Mouse (Mus musculus): ENCODE measurements around the gene Pus10. TPM values are rescaled to one million over a fixed set of nuclear protein-coding genes. Genes with fewer than 3 reads are reported as not detected.
A peak's percentile ranks its signal among the peaks of the same experiment; 100 is the strongest.

Pus10 gene
- polyA plus RNA-seq, 1 experiment from 2014 or later = 20.9 TPM

- H3K9me3 ChIP-seq (replicated peaks) = no peaks in the 10 kb centered on the region
- H3K36me3 ChIP-seq = no peaks in the 10 kb centered on the region
- H3K4me1 ChIP-seq = peaks cover 5% of the 10 kb centered on the region; the same call in 1 of the 2 replicates
- peak; percentile 27; the same call in 1 of the 2 replicates for ATAC-seq (ENCODE audit: low FRiP score)
- peak overlapping the region; percentile 89; the same call in 1 of the 2 replicates for H3K27ac ChIP-seq
- H3K4me3 ChIP-seq = peak overlapping the region; percentile 73
- peak overlapping the region; percentile 80 for H3K4me2 ChIP-seq (replicated peaks)
- H3K9ac ChIP-seq = peak overlapping the region; percentile 73
- WGBS = under 1% methylated on average over 25 of the region's 25 CpGs
- H3K27me3 ChIP-seq = peaks cover 5% of the 10 kb centered on the region; the same call in 1 of the 2 replicates
These were observed 104.4 kb downstream of the Pus10 start for GRCm38 (mm10) chr11:23769686-23770509.

GRCm38 (mm10) chr11:23770510-23770759 lies 105.0 kb downstream of the Pus10 start:
- Histone ChIP-seq H3K4me1 (peaks cover 5% of the 10 kb centered on the region; the same call in 1 of the 2 replicates), H3K9ac (peak overlapping the region; percentile 73), H3K36me3 (no peaks in the 10 kb centered on the region), H3K9me3 (replicated peaks) (no peaks in the 10 kb centered on the region), H3K4me2 (replicated peaks) (peak overlapping the region; percentile 80), H3K27ac (peak overlapping the region; percentile 89), H3K4me3 (peak overlapping the region; percentile 73), H3K27me3 (peaks cover 5% of the 10 kb centered on the region; the same call in 1 of the 2 replicates)
- 1% methylated on average over 24 of the region's 24 CpGs for WGBS
- no peak for ATAC-seq (ENCODE audit: low FRiP score)

GRCm38 (mm10) chr11:23770760-23771506 lies 105.5 kb downstream of the Pus10 start, which contains the start of gene Rel:
TSS of gene Rel (minus strand) at chr11:23770970.
- Histone ChIP-seq H3K4me1 (peaks cover 5% of the 10 kb centered on the region; the same call in 1 of the 2 replicates), H3K36me3 (no peaks in the 10 kb centered on the region), H3K27me3 (peaks cover 5% of the 10 kb centered on the region; the same call in 1 of the 2 replicates), H3K9ac (peak within 1 kb of the TSS; percentile 73), H3K9me3 (replicated peaks) (no peaks in the 10 kb centered on the region), H3K4me3 (peak within 1 kb of the TSS; percentile 73), H3K27ac (peak within 1 kb of the TSS; percentile 89), H3K4me2 (replicated peaks) (peak within 1 kb of the TSS; percentile 80)
- ATAC-seq (ENCODE audit: low FRiP score) = peak; percentile 95
- 0% methylated on average over 64 of the region's 88 CpGs for WGBS

GRCm38 (mm10) chr11:23771507-23772097 lies 106.1 kb downstream of the Pus10 start:
- ATAC-seq (ENCODE audit: low FRiP score) = peak; percentile 44; the same call in 1 of the 2 replicates
- peak overlapping the region; percentile 73 for H3K9ac ChIP-seq
- H3K27ac ChIP-seq = peak overlapping the region; percentile 89; the same call in 1 of the 2 replicates
- peaks cover 5% of the 10 kb centered on the region; the same call in 1 of the 2 replicates for H3K4me1 ChIP-seq
- peak overlapping the region; percentile 73 for H3K4me3 ChIP-seq
- H3K4me2 ChIP-seq (replicated peaks) = peak overlapping the region; percentile 80
- H3K27me3 ChIP-seq = peaks cover 5% of the 10 kb centered on the region; the same call in 1 of the 2 replicates
- H3K36me3 ChIP-seq = no peaks in the 10 kb centered on the region
- 6% methylated on average over 21 of the region's 21 CpGs for WGBS
- no peaks in the 10 kb centered on the region for H3K9me3 ChIP-seq (replicated peaks)

- H3K4me1 ChIP-seq = peaks cover 5% of the 10 kb centered on the region; the same call in 1 of the 2 replicates
- no peak overlapping the region for H3K4me3 ChIP-seq
- no peak for ATAC-seq (ENCODE audit: low FRiP score)
- H3K27ac ChIP-seq = no peak overlapping the region
- 33% methylated on average over 1 of the region's 1 CpGs for WGBS
- H3K27me3 ChIP-seq = peaks cover 5% of the 10 kb centered on the region; the same call in 1 of the 2 replicates
- H3K9ac ChIP-seq = no peak overlapping the region
- no peaks in the 10 kb centered on the region for H3K36me3 ChIP-seq
- H3K4me2 ChIP-seq (replicated peaks) = no peak overlapping the region
- H3K9me3 ChIP-seq (replicated peaks) = no peaks in the 10 kb centered on the region
These were observed 107.0 kb downstream of the Pus10 start for GRCm38 (mm10) chr11:23772471-23772870.

GRCm38 (mm10) chr11:23778787-23779201 lies 113.3 kb downstream of the Pus10 start:
- Histone ChIP-seq H3K4me2 (replicated peaks) (no peak overlapping the region), H3K4me3 (no peak overlapping the region), H3K4me1 (no peaks in the 10 kb centered on the region), H3K36me3 (no peaks in the 10 kb centered on the region), H3K9me3 (replicated peaks) (no peaks in the 10 kb centered on the region), H3K27me3 (no peaks in the 10 kb centered on the region), H3K9ac (no peak overlapping the region), H3K27ac (no peak overlapping the region)
- ATAC-seq (ENCODE audit: low FRiP score) = no peak
- 82% methylated on average over 8 of the region's 8 CpGs for WGBS

GRCm38 (mm10) chr11:23782038-23782437 lies 116.6 kb downstream of the Pus10 start:
- no peak for ATAC-seq (ENCODE audit: low FRiP score)
- Histone ChIP-seq H3K36me3 (no peaks in the 10 kb centered on the region), H3K27ac (no peak overlapping the region), H3K9me3 (replicated peaks) (no peaks in the 10 kb centered on the region), H3K4me3 (no peak overlapping the region), H3K4me2 (replicated peaks) (no peak overlapping the region), H3K27me3 (no peaks in the 10 kb centered on the region), H3K9ac (no peak overlapping the region), H3K4me1 (no peaks in the 10 kb centered on the region)
- WGBS = 79% methylated on average over 3 of the region's 3 CpGs

Other genes with a start within 250 kb of the Pus10 start
- 143 and 149 TPM in 2 replicates for gene Ahsa2, start 167.6 kb upstream of the Pus10 start, polyA plus RNA-seq (2016; fragmentation: Nextera tagmentation; extraction: Ambion mirVana)
- not detected in 2 replicates for gene 1700093K21Rik, start 144.5 kb upstream of the Pus10 start, polyA plus RNA-seq (2016; fragmentation: Nextera tagmentation; extraction: Ambion mirVana)
- gene 0610010F05Rik, start 32.0 kb upstream of the Pus10 start, polyA plus RNA-seq (2016; fragmentation: Nextera tagmentation; extraction: Ambion mirVana) = 90.0 and 95.1 TPM in 2 replicates
- gene Pex13, start 285 bp downstream of the Pus10 start, polyA plus RNA-seq (2016; fragmentation: Nextera tagmentation; extraction: Ambion mirVana) = 48.2 and 51.0 TPM in 2 replicates
- 0.80 and 0.93 TPM in 2 replicates for gene Rel, start 105.3 kb downstream of the Pus10 start, polyA plus RNA-seq (2016; fragmentation: Nextera tagmentation; extraction: Ambion mirVana)
- 27.7 and 29.0 TPM in 2 replicates for gene Papolg, start 229.6 kb downstream of the Pus10 start, polyA plus RNA-seq (2016; fragmentation: Nextera tagmentation; extraction: Ambion mirVana)